ENCODE assay signal across 21 mouse cellular contexts in genomic region chr10:42121984-42122383, GRCm38 (mm10).
DNase-seq lines count a peak whose midpoint lies in the region; ATAC-seq and TF ChIP-seq lines count a peak whose summit lies in the region.
"Had no signal": no experiment of that assay in that cellular context is flagged by ENCODE, and none has a peak within 500 bp of the region (broad histone marks: within the 10 kb centered on the region; RNA-seq: fewer than 3 reads in every experiment).

No protein-coding gene starts in this region.

- ATAC-seq in heart, embryonic 11.5 days (replicated peaks; ENCODE audit: insufficient number of reproducible peaks, low FRiP score, low TSS enrichment): no peak
- ATAC-seq in lung, postnatal 0 days: peak; percentile 44
- ATAC-seq in limb, embryonic 12.5 days (ENCODE audit: insufficient number of reproducible peaks, insufficient read depth, low FRiP score, low TSS enrichment, low read depth): no peak
- peak; percentile 79 for ATAC-seq in stomach, postnatal 0 days (ENCODE audit: low FRiP score, low TSS enrichment)
- no peak for ATAC-seq in midbrain, embryonic 16.5 days
- ATAC-seq in hindbrain, embryonic 16.5 days: no peak
- ATAC-seq: activated CD4-positive, CD25-positive, alpha-beta regulatory T cell, adult 4 months; forebrain, embryonic 16.5 days; intestine, embryonic 15.5 days; Patski had no signal

- WGBS in heart, embryonic 11.5 days (ENCODE audit: insufficient replicate concordance): 66% methylated on average over 4 of the region's 4 CpGs
- WGBS in lung, postnatal 0 days: 51% methylated on average over 4 of the region's 4 CpGs
- WGBS in lung, adult 2 months: 67% methylated on average over 4 of the region's 4 CpGs
- 57% methylated on average over 4 of the region's 4 CpGs for WGBS in limb, embryonic 12.5 days
- WGBS in stomach, postnatal 0 days: 58% methylated on average over 4 of the region's 4 CpGs
- 71% methylated on average over 4 of the region's 4 CpGs for whole genome bisulfite sequencing in midbrain, embryonic 16.5 days
- WGBS in hindbrain, embryonic 16.5 days: 79% methylated on average over 4 of the region's 4 CpGs

- no peaks in the 10 kb centered on the region for H3K27me3 ChIP-seq in heart, embryonic 11.5 days (ENCODE audit: control insufficient read depth, insufficient read depth, low read length)
- no peaks in the 10 kb centered on the region for H3K27me3 ChIP-seq in lung, postnatal 0 days (replicated peaks; ENCODE audit: insufficient read depth, low read length)
- no peaks in the 10 kb centered on the region for H3K27me3 ChIP-seq in limb, embryonic 12.5 days
- H3K27me3 ChIP-seq in stomach, postnatal 0 days (ENCODE audit: control insufficient read depth, insufficient read depth, low read length): no peaks in the 10 kb centered on the region; the same call in 1 of the 2 replicates
- H3K27me3 ChIP-seq in midbrain, embryonic 16.5 days (ENCODE audit: control insufficient read depth, insufficient read depth, low read depth, low read length): no peaks in the 10 kb centered on the region; the same call in 1 of the 2 replicates
- no peaks in the 10 kb centered on the region for H3K27me3 ChIP-seq in hindbrain, embryonic 16.5 days (replicated peaks; ENCODE audit: control insufficient read depth, insufficient read depth, low read length)
- H3K27me3 ChIP-seq: CH12.LX; heart, embryonic 15.5 days; hindbrain, embryonic 13.5 days; intestine, embryonic 15.5 days; Patski had no signal

- H3K36me3 ChIP-seq in heart, embryonic 11.5 days (ENCODE audit: control insufficient read depth, insufficient read depth, low read length): no peaks in the 10 kb centered on the region
- H3K36me3 ChIP-seq in lung, postnatal 0 days (ENCODE audit: insufficient read depth, low read length): no peaks in the 10 kb centered on the region
- H3K36me3 ChIP-seq in limb, embryonic 12.5 days: no peaks in the 10 kb centered on the region
- H3K36me3 ChIP-seq in stomach, postnatal 0 days (ENCODE audit: control insufficient read depth, insufficient read depth, low read length): no peaks in the 10 kb centered on the region
- no peaks in the 10 kb centered on the region for H3K36me3 ChIP-seq in midbrain, embryonic 16.5 days (ENCODE audit: control insufficient read depth, insufficient read depth, low read length)
- no peaks in the 10 kb centered on the region for H3K36me3 ChIP-seq in hindbrain, embryonic 16.5 days (ENCODE audit: control insufficient read depth, insufficient read depth, low read length)
- H3K36me3 ChIP-seq: heart, embryonic 15.5 days; hindbrain, embryonic 13.5 days; intestine, embryonic 15.5 days had no signal

- H3K9me3 ChIP-seq in heart, embryonic 11.5 days (replicated peaks; ENCODE audit: control insufficient read depth, low read length): no peaks in the 10 kb centered on the region
- no peaks in the 10 kb centered on the region for H3K9me3 ChIP-seq in lung, postnatal 0 days (ENCODE audit: low read length)
- no peaks in the 10 kb centered on the region for H3K9me3 ChIP-seq in limb, embryonic 12.5 days
- no peaks in the 10 kb centered on the region for H3K9me3 ChIP-seq in stomach, postnatal 0 days (ENCODE audit: control insufficient read depth, low read length)
- no peaks in the 10 kb centered on the region for H3K9me3 ChIP-seq in midbrain, embryonic 16.5 days (replicated peaks; ENCODE audit: control insufficient read depth, low read length, poor library complexity, severe bottlenecking)
- no peaks in the 10 kb centered on the region for H3K9me3 ChIP-seq in hindbrain, embryonic 16.5 days (ENCODE audit: control insufficient read depth, low read length)
- H3K9me3 ChIP-seq: heart, embryonic 15.5 days; hindbrain, embryonic 13.5 days; intestine, embryonic 15.5 days had no signal

- TF ChIP-seq EP300 in lung, postnatal 0 days (IDR thresholded peaks at IDR 0.05): no peak
- no peak for TF ChIP-seq EP300 in stomach, postnatal 0 days (optimal IDR thresholded peaks at IDR 0.05)

- peaks cover 10% of the 10 kb centered on the region for H3K4me1 ChIP-seq in heart, embryonic 11.5 days (ENCODE audit: control insufficient read depth, insufficient read depth, low read length)
- H3K4me1 ChIP-seq in lung, postnatal 0 days (ENCODE audit: insufficient read depth, low read depth, low read length): no peaks in the 10 kb centered on the region
- no peaks in the 10 kb centered on the region for H3K4me1 ChIP-seq in lung, adult 2 months (ENCODE audit: control insufficient read depth, insufficient read depth, low read length)
- peaks cover 37% of the 10 kb centered on the region for H3K4me1 ChIP-seq in limb, embryonic 12.5 days (replicated peaks)
- H3K4me1 ChIP-seq in stomach, postnatal 0 days (replicated peaks; ENCODE audit: control insufficient read depth, insufficient read depth): no peaks in the 10 kb centered on the region
- H3K4me1 ChIP-seq in midbrain, embryonic 16.5 days (ENCODE audit: control insufficient read depth, insufficient read depth, low read length): no peaks in the 10 kb centered on the region
- no peaks in the 10 kb centered on the region for H3K4me1 ChIP-seq in hindbrain, embryonic 16.5 days (ENCODE audit: control insufficient read depth, insufficient read depth, low read depth, low read length)

- DNase-seq in heart, adult 11 months: peak; percentile 82
- DNase-seq in lung, postnatal 0 days (ENCODE audit: low spot score): peak; percentile 49
- DNase-seq in lung, adult 2 months: no peak
- DNase-seq in stomach, postnatal 0 days (ENCODE audit: low spot score): no peak
- DNase-seq: adrenal gland, postnatal 14 days; cerebellum, adult 11-12 months; cerebellum, adult 9-11 months; cerebellum, postnatal 36 days; gastrocnemius, postnatal 14 days; heart, postnatal 14 days had no signal

- TF ChIP-seq POLR2A in lung, adult 2 months (IDR thresholded peaks at IDR 0.05; ENCODE audit: borderline replicate concordance, extremely low read depth, low read depth, low read length): no peak

- H3K9ac ChIP-seq in heart, embryonic 11.5 days (ENCODE audit: low read depth, low read length): no peak overlapping the region
- H3K9ac ChIP-seq in lung, postnatal 0 days (replicated peaks; ENCODE audit: low read depth): no peak overlapping the region
- H3K9ac ChIP-seq in limb, embryonic 12.5 days (replicated peaks): no peak overlapping the region
- H3K9ac ChIP-seq in stomach, postnatal 0 days (ENCODE audit: low read length): no peak overlapping the region
- H3K9ac ChIP-seq in midbrain, embryonic 16.5 days (ENCODE audit: low read depth, low read length): no peak overlapping the region
- no peak overlapping the region for H3K9ac ChIP-seq in hindbrain, embryonic 16.5 days (ENCODE audit: low read depth, low read length)
- H3K9ac ChIP-seq: heart, embryonic 15.5 days; hindbrain, embryonic 13.5 days; intestine, embryonic 15.5 days had no signal

- no peak for TF ChIP-seq CTCF in lung, postnatal 0 days (IDR thresholded peaks at IDR 0.05)
- TF ChIP-seq CTCF in lung, adult 2 months (IDR thresholded peaks at IDR 0.05; ENCODE audit: insufficient read depth, low read length): no peak
- TF ChIP-seq CTCF in stomach, postnatal 0 days (IDR thresholded peaks at IDR 0.05; ENCODE audit: low read depth): no peak

- H3K4me2 ChIP-seq in heart, embryonic 11.5 days: no peak overlapping the region
- no peak overlapping the region for H3K4me2 ChIP-seq in lung, postnatal 0 days (replicated peaks; ENCODE audit: low read depth, low read length)
- H3K4me2 ChIP-seq in limb, embryonic 12.5 days: no peak overlapping the region
- H3K4me2 ChIP-seq in stomach, postnatal 0 days (replicated peaks; ENCODE audit: low read depth): no peak overlapping the region
- no peak overlapping the region for H3K4me2 ChIP-seq in midbrain, embryonic 16.5 days (ENCODE audit: low read length)
- no peak overlapping the region for H3K4me2 ChIP-seq in hindbrain, embryonic 16.5 days (ENCODE audit: low read length)
- H3K4me2 ChIP-seq: hindbrain, embryonic 13.5 days; intestine, embryonic 15.5 days had no signal

- no peak overlapping the region for H3K27ac ChIP-seq in heart, embryonic 11.5 days (ENCODE audit: low read depth, low read length)
- peak overlapping the region; percentile 39; the same call in 1 of the 2 replicates for H3K27ac ChIP-seq in lung, postnatal 0 days (ENCODE audit: low read length)
- peak overlapping the region; percentile 79 for H3K27ac ChIP-seq in limb, embryonic 12.5 days
- H3K27ac ChIP-seq in stomach, postnatal 0 days (replicated peaks): no peak overlapping the region
- no peak overlapping the region for H3K27ac ChIP-seq in midbrain, embryonic 16.5 days (ENCODE audit: low read length)
- H3K27ac ChIP-seq in hindbrain, embryonic 16.5 days (ENCODE audit: low read depth, low read length): no peak overlapping the region
- H3K27ac ChIP-seq: hindbrain, embryonic 13.5 days; intestine, embryonic 15.5 days had no signal

- no peak overlapping the region for H3K4me3 ChIP-seq in heart, embryonic 11.5 days (ENCODE audit: low read depth, low read length)
- no peak overlapping the region for H3K4me3 ChIP-seq in lung, postnatal 0 days (ENCODE audit: low read depth, low read length)
- H3K4me3 ChIP-seq in lung, adult 2 months (replicated peaks; ENCODE audit: extremely low read depth, low read depth, low read length): no peak overlapping the region
- no peak overlapping the region for H3K4me3 ChIP-seq in limb, embryonic 12.5 days (replicated peaks)
- H3K4me3 ChIP-seq in stomach, postnatal 0 days (ENCODE audit: low read depth, low read length): no peak overlapping the region
- no peak overlapping the region for H3K4me3 ChIP-seq in midbrain, embryonic 16.5 days (ENCODE audit: low read depth, low read length)
- H3K4me3 ChIP-seq in hindbrain, embryonic 16.5 days (ENCODE audit: low read length): no peak overlapping the region
- H3K4me3 ChIP-seq: heart, embryonic 15.5 days; hindbrain, embryonic 13.5 days; intestine, embryonic 15.5 days had no signal

Comparison
In these comparisons a context has a peak if more than half of its experiments do, and no peak if none do; other contexts are left out.
1. DNase-seq: peak in heart, adult 11 months (single experiment) and lung, postnatal 0 days (single experiment); none in lung, adult 2 months (single experiment) and stomach, postnatal 0 days (single experiment).
2. ATAC-seq: peak in lung, postnatal 0 days (single experiment) and stomach, postnatal 0 days (single experiment); none in heart, embryonic 11.5 days (single experiment), limb, embryonic 12.5 days (single experiment), midbrain, embryonic 16.5 days (single experiment) and hindbrain, embryonic 16.5 days (single experiment).
3. H3K27ac ChIP-seq: peak in lung, postnatal 0 days (single experiment) and limb, embryonic 12.5 days (single experiment); none in heart, embryonic 11.5 days (single experiment), stomach, postnatal 0 days (single experiment), midbrain, embryonic 16.5 days (single experiment) and hindbrain, embryonic 16.5 days (single experiment).